Comparison of ENCODE assay signal across 8 mouse cellular contexts in genomic region chrX:150814139-150814469, GRCm38 (mm10). TPM values are rescaled to one million over a fixed set of nuclear protein-coding genes. Genes with fewer than 3 reads are reported as not detected.
DNase-seq lines count a peak whose midpoint lies in the region; ATAC-seq and TF ChIP-seq lines count a peak whose summit lies in the region.

Gene Maged2 (minus strand): TSS chrX:150814345.

- H3K27me3 ChIP-seq in kidney, adult 2 months (replicated peaks; ENCODE audit: control insufficient read depth, insufficient read depth, low read length): no peaks in the 10 kb centered on the region
- H3K27me3 ChIP-seq in forebrain, embryonic 10.5 days (ENCODE audit: poor library complexity, severe bottlenecking): peaks cover 74% of the 10 kb centered on the region
- no peaks in the 10 kb centered on the region for H3K27me3 ChIP-seq in neural tube, embryonic 11.5 days (ENCODE audit: control insufficient read depth, insufficient read depth, low read length)

- H3K27ac ChIP-seq in kidney, adult 2 months (ENCODE audit: insufficient read depth, low read depth, low read length): no peak within 1 kb of the TSS
- peak within 1 kb of the TSS; percentile 83 for H3K27ac ChIP-seq in forebrain, embryonic 10.5 days
- H3K27ac ChIP-seq in neural tube, embryonic 11.5 days (ENCODE audit: low read depth, low read length): 0 out of 2 replicates have a peak within 1 kb of the TSS, but pooled peaks have one; percentile 6

- no peak for TF ChIP-seq CTCF in kidney, adult 2 months (conservative IDR thresholded peaks at IDR 0.05; ENCODE audit: insufficient read depth, insufficient read length, low read depth, low read length)

- ATAC-seq in neural tube, embryonic 11.5 days (ENCODE audit: insufficient read depth, low FRiP score, low TSS enrichment): 0 out of 2 replicates have a peak, but pooled peaks have one; percentile 17
- ATAC-seq in megakaryocyte-erythroid progenitor cell, adult 5-6 weeks (replicated peaks; ENCODE audit: low FRiP score, low TSS enrichment, poor library complexity, severe bottlenecking): no peak

- H3K4me1 ChIP-seq in kidney, adult 2 months (ENCODE audit: control insufficient read depth, insufficient read depth, low read length): no peaks in the 10 kb centered on the region
- peaks cover 13% of the 10 kb centered on the region for H3K4me1 ChIP-seq in forebrain, embryonic 10.5 days
- H3K4me1 ChIP-seq in neural tube, embryonic 11.5 days (ENCODE audit: control insufficient read depth, insufficient read depth, low read length): no peaks in the 10 kb centered on the region

- no peak for TF ChIP-seq POLR2A in kidney, adult 2 months (IDR thresholded peaks at IDR 0.05; ENCODE audit: low read depth, low read length)

- H3K4me2 ChIP-seq in neural tube, embryonic 11.5 days (ENCODE audit: low read depth): peak within 1 kb of the TSS; percentile 49

- WGBS in kidney, adult 2 months: 4% methylated on average over 7 of the region's 7 CpGs
- WGBS in forebrain, embryonic 10.5 days: 32% methylated on average over 7 of the region's 7 CpGs
- 21% methylated on average over 7 of the region's 7 CpGs for WGBS in neural tube, embryonic 11.5 days

- H3K4me3 ChIP-seq in kidney, adult 2 months (ENCODE audit: insufficient read depth, low read depth, low read length): peak within 1 kb of the TSS; percentile 50
- H3K4me3 ChIP-seq in forebrain, embryonic 10.5 days: peak within 1 kb of the TSS; percentile 56
- peak within 1 kb of the TSS; percentile 46 for H3K4me3 ChIP-seq in neural tube, embryonic 11.5 days (ENCODE audit: low read depth, low read length)

- H3K9me3 ChIP-seq in forebrain, embryonic 10.5 days: no peaks in the 10 kb centered on the region
- H3K9me3 ChIP-seq in neural tube, embryonic 11.5 days (ENCODE audit: control insufficient read depth, low read length): no peaks in the 10 kb centered on the region

- DNase-seq in kidney, adult 2 months: no peak
- no peak for DNase-seq in kidney, adult 9 months
- DNase-seq in NIH3T3 (ENCODE audit: low read depth): peak; percentile 16
- no peak for DNase-seq in forebrain, embryonic 10.5 days (ENCODE audit: extremely low spot score, low spot score)
- peak; percentile 7 to 17 for DNase-seq in heart, postnatal 14 days
- DNase-seq in left cerebral cortex, postnatal 4 days: peak; percentile 21
- peak; percentile 47 for DNase-seq in neural tube, embryonic 11.5 days (ENCODE audit: low spot score)

- no peaks in the 10 kb centered on the region for H3K36me3 ChIP-seq in kidney, adult 2 months (ENCODE audit: control insufficient read depth, insufficient read depth, low read length)
- H3K36me3 ChIP-seq in forebrain, embryonic 10.5 days (replicated peaks): peaks cover 30% of the 10 kb centered on the region
- peaks cover 2% of the 10 kb centered on the region for H3K36me3 ChIP-seq in neural tube, embryonic 11.5 days (ENCODE audit: control insufficient read depth, insufficient read depth, low read length)

- intact Hi-C loops in heart, postnatal 14 days (cut with DNase I): loop anchor here (10.0 kb wide), 1 partner anchor 141 kb away; no protein-coding TSS in a partner anchor
- intact Hi-C loops in left cerebral cortex, postnatal 4 days (cut with DNase I): no loop called here

- H3K9ac ChIP-seq in neural tube, embryonic 11.5 days (ENCODE audit: low read length): peak within 1 kb of the TSS; percentile 41; the same call in 1 of the 2 replicates

RNA-seq across cellular contexts. Expression of gene Maged2, which starts in this region (rescaled TPM):
- polyA plus RNA-seq in kidney, adult 2 months (2012; rRNA removed): 23.6 and 26.1 TPM in 2 replicates
- polyA plus RNA-seq in forebrain, embryonic 10.5 days (2016; fragmentation: Nextera tagmentation; extraction: Ambion mirVana): 216 and 221 TPM in 2 replicates
- 10 to 100 TPM; 52.7 to 63.7 TPM for total RNA-seq in heart, postnatal 14 days (2021)
- total RNA-seq in left cerebral cortex, postnatal 4 days (2021): 100 to 1,000 TPM; 166 to 172 TPM
- 381 and 400 TPM in 2 replicates for polyA plus RNA-seq in neural tube, embryonic 11.5 days (2014; fragmentation: Nextera tagmentation; extraction: Ambion mirVana)
- 1.1 TPM in 1 of 2 replicates, not detected in the other for total RNA-seq in megakaryocyte-erythroid progenitor cell, adult 5-6 weeks (2014; fragmentation: Nextera tagmentation)
- 0.38 and 3.3 TPM in 2 replicates for total RNA-seq in megakaryocyte-erythroid progenitor cell, adult 5-6 weeks (2017)

Comparison
In these comparisons a context has a peak if more than half of its experiments do, and no peak if none do; other contexts are left out.
1. RNA of gene Maged2 (total RNA-seq): 166 to 172 TPM in left cerebral cortex, postnatal 4 days and 52.7 to 63.7 TPM in heart, postnatal 14 days; 0.38 to 3.3 TPM in megakaryocyte-erythroid progenitor cell, adult 5-6 weeks; every median in the first group is over 10 times any median in the second.
2. DNase-seq: peak in NIH3T3 (single experiment), heart, postnatal 14 days (2 of 2), left cerebral cortex, postnatal 4 days (single experiment) and neural tube, embryonic 11.5 days (single experiment); none in kidney, adult 2 months (single experiment), kidney, adult 9 months (single experiment) and forebrain, embryonic 10.5 days (single experiment).
3. Peak in every context shown above with its lines, with median percentiles within 50 percentile points of each other: H3K4me3 ChIP-seq.